Mouse (Mus musculus): ENCODE results near the gene Gjb4. TPM values are rescaled to one million over a fixed set of nuclear protein-coding genes. Genes with fewer than 3 reads are reported as not detected.
A peak's percentile ranks its signal among the peaks of the same experiment; 100 is the strongest.

Gene Gjb4
- 0.11 and 0.15 TPM in 2 replicates for polyA plus RNA-seq (2015; fragmentation: Nextera tagmentation; extraction: Ambion mirVana)

DNA sequence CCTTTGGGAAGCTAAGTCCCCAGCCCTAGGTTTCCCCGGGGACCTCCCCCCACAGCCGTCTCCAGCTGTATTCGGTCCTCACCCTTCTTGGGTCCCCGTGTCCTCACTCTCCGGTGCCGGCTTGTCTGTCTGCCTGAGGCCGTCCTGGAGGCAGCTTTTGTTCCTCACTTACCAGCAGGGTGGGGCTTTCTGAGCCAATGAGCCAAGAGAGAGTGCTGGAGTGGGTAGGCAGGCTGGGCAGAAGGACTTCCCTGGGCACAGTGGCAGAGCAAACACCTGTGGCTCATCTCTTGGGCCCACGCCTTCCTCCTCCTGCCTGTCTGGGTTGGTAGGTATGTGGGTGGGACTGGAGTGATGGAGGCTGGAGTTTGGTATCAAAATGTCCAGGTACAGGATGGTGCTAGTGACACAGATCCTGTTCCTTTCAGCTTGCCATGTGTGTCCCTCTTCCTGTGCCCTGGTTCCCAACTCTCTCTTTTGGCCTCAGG lies at the start of gene Gjb4:
Gene Gjb4, minus strand, starts transcription at position 131 of the 488 bp plus-strand sequence.
- H3K27me3 ChIP-seq (replicated peaks), result 0 out of 2 replicates have a peak, but pooled peaks cover 3% of the 10 kb centered on the region
- no peak for ATAC-seq (replicated peaks)
- H3K27ac ChIP-seq, result no peak within 1 kb of the TSS
- no peaks in the 10 kb centered on the region for H3K36me3 ChIP-seq (replicated peaks)
- no peak within 1 kb of the TSS for H3K4me3 ChIP-seq
- no peak within 1 kb of the TSS for H3K4me2 ChIP-seq
- WGBS, result 32% methylated on average over 8 of the region's 8 CpGs
- H3K9ac ChIP-seq, result no peak within 1 kb of the TSS
- H3K4me1 ChIP-seq, result peaks cover 5% of the 10 kb centered on the region
- no peaks in the 10 kb centered on the region for H3K9me3 ChIP-seq

DNA sequence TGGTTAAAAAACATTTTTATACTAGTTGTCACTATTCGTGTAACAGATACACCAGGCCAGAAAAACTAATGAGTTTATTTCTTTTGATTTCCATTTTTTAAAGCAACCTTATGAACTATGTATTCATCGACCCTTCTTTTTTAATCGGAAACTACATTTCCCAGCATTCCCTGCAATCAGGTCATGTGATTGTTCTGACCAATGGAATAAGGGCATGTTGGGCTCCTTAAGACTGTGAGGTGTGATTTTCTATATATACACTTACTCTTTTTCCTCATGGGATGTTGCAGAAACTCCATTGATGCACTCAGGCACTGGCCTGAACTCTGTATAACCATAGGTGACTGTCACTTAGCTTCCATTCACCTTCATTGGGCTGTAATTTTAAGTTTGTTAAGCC lies 48.7 kb upstream of the Gjb4 start:
- no peaks in the 10 kb centered on the region for H3K27me3 ChIP-seq (replicated peaks)
- WGBS, result 60% methylated on average over 3 of the region's 3 CpGs
- H3K9me3 ChIP-seq, result no peaks in the 10 kb centered on the region
- peak; percentile 45; the same call in 1 of the 2 replicates for ATAC-seq (replicated peaks)
- H3K9ac ChIP-seq, result no peak overlapping the region
- no peaks in the 10 kb centered on the region for H3K36me3 ChIP-seq (replicated peaks)
- H3K4me2 ChIP-seq, result no peak overlapping the region
- H3K4me1 ChIP-seq, result no peaks in the 10 kb centered on the region; the same call in 1 of the 2 replicates
- no peak overlapping the region for H3K4me3 ChIP-seq
- no peak overlapping the region for H3K27ac ChIP-seq

DNA sequence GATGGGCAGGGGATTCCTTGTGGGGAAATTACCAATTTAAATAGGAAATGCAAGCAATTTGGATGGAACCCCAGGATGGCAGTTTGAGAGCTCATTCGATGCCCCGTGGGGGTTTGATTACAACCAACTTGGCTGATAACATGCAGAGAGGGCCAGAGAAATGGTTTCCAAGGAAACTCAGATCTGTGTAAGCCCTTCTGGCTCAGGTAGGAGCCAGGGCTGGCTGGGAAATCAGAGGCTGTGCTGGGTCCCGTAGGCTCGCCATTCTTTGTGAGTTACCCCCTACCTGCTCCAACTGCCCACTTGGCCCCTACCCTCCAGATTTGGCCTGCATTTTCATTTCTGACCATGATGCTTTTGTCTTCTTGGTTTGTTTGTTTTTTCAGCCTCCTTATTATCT lies 48.3 kb upstream of the Gjb4 start:
- H3K4me2 ChIP-seq, result no peak overlapping the region
- no peaks in the 10 kb centered on the region for H3K9me3 ChIP-seq
- no peaks in the 10 kb centered on the region for H3K36me3 ChIP-seq (replicated peaks)
- WGBS, result 70% methylated on average over 4 of the region's 4 CpGs
- H3K4me3 ChIP-seq, result no peak overlapping the region
- ATAC-seq (replicated peaks), result no peak
- no peak overlapping the region for H3K27ac ChIP-seq
- H3K9ac ChIP-seq, result no peak overlapping the region
- H3K4me1 ChIP-seq, result no peaks in the 10 kb centered on the region; the same call in 1 of the 2 replicates
- no peaks in the 10 kb centered on the region for H3K27me3 ChIP-seq (replicated peaks)

DNA sequence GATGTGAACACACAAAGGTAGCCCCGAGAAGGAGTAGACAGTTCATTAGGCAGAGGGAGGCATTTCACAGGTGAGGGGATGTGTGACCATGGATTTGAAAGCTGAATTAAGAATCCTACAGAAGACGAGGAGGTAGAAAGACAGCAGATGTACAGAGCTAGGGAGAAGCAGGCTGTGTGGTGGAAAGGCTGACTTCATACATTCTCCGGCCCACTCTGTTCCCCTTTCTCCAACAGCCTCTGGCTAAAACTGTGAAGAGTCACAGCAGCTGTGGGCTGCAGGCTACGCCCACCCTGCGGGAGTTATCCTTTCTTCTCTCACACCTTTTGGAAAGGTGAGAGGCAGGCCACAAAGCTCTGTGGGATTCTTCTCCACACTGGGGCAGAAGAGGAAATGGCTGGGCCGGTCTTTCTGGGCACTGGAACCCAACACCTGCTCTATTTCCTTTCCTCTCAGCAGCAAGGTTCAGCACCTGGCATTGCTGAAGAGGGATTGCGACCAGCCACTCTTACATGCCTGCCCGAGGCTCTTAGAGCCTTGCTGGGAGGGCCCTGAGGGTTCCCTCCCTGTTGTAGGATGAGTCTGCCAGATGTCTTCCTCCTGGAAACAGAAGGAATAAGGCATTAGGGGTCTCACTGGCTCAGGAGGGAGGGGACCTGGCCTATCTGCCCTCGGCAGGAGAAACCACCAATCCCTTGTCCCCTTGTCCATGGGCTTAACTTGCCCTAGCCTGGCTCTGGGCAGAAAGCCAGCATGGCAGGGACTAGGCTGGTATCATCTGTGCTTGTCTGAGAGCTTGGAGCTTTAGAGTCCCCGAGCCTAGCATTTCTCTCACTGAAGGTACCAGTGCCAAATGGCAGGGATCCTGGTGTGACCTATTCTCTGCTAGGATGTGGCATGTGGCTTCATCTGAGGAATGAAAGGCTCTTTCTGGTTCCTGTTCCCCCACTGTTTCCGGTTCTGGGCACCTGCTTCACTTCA lies 46.6 kb upstream of the Gjb4 start:
- H3K36me3 ChIP-seq (replicated peaks), result no peaks in the 10 kb centered on the region
- H3K27me3 ChIP-seq (replicated peaks), result no peaks in the 10 kb centered on the region
- no peak overlapping the region for H3K4me3 ChIP-seq
- 80% methylated on average over 11 of the region's 11 CpGs for WGBS
- no peak for ATAC-seq (replicated peaks)
- no peaks in the 10 kb centered on the region for H3K9me3 ChIP-seq
- H3K4me1 ChIP-seq, result no peaks in the 10 kb centered on the region; the same call in 1 of the 2 replicates
- H3K9ac ChIP-seq, result no peak overlapping the region
- no peak overlapping the region for H3K27ac ChIP-seq
- no peak overlapping the region for H3K4me2 ChIP-seq

DNA sequence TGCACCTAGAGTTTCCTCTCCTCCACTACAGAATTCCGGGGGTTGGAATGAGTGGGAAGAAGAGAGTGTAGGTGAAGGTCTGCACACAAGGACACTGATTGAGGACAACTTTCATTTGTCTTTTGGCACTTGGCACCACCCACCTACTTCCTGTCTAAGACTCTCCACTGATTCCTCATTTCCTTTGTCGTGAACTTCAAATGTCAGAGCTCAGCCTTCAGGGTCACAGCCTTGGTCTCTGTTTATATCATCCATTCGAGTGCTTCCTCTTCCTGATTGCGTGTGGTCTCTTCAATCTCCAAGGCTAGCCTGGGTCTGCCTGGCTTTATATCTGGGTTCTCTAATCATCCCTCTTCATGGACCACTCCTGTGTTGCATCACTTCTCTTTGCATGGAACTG lies 41.7 kb upstream of the Gjb4 start:
- Histone ChIP-seq H3K4me1 (no peaks in the 10 kb centered on the region), H3K9me3 (no peaks in the 10 kb centered on the region), H3K36me3 (replicated peaks) (no peaks in the 10 kb centered on the region), H3K4me2 (no peak overlapping the region), H3K27ac (no peak overlapping the region), H3K9ac (no peak overlapping the region), H3K27me3 (replicated peaks) (no peaks in the 10 kb centered on the region), H3K4me3 (no peak overlapping the region)
- no peak for ATAC-seq (replicated peaks)
- WGBS, result 79% methylated on average over 4 of the region's 4 CpGs

DNA sequence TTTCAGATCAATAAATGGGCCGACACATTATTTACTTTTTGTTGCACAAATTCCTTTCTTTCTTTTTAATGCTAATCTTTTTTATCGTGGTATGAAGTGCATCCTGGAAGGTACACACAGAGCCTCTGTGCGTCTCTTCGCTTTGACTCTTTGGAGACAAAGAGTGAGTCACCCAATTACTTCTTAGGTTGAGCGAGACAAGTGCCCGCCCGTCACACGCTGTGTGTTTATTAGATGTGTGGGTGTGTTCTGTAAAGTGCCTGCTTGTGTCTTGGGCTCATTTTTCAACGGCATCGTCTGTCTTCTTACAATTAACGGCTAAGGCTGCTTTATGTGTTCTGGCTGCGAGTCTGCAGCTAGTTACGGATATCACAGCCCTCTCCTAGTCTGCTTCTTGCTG lies 35.8 kb upstream of the Gjb4 start:
- H3K4me3 ChIP-seq, result no peak overlapping the region
- ATAC-seq (replicated peaks), result no peak
- no peak overlapping the region for H3K9ac ChIP-seq
- H3K27ac ChIP-seq, result no peak overlapping the region
- no peaks in the 10 kb centered on the region for H3K27me3 ChIP-seq (replicated peaks)
- no peaks in the 10 kb centered on the region for H3K9me3 ChIP-seq
- 59% methylated on average over 13 of the region's 13 CpGs for WGBS
- no peaks in the 10 kb centered on the region for H3K36me3 ChIP-seq (replicated peaks)
- H3K4me1 ChIP-seq, result no peaks in the 10 kb centered on the region
- H3K4me2 ChIP-seq, result no peak overlapping the region

DNA sequence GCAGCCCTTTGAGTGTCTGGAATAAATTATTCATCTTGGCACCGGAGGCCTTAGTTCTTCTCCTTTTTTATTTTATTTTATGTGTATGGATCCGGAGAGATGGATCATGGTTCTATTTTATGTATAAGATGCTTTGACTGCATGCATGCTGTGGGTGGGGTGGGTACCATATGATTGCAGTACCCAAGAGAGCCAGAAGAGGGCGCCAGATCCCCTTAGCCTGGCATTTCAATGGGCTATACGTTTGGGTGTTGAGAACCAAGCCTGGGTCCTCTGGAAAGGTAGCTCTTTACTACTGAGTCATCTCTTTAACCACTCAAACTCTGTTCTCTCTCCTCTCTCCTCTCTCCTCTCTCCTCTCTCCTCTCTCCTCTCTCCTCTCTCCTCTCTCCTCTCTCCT lies 23.5 kb upstream of the Gjb4 start:
- 31% methylated on average over 4 of the region's 4 CpGs for WGBS
- Histone ChIP-seq H3K36me3 (replicated peaks) (no peaks in the 10 kb centered on the region), H3K4me2 (no peak overlapping the region), H3K4me3 (no peak overlapping the region), H3K9ac (no peak overlapping the region), H3K27ac (no peak overlapping the region), H3K27me3 (replicated peaks) (no peaks in the 10 kb centered on the region), H3K9me3 (no peaks in the 10 kb centered on the region), H3K4me1 (peaks cover 4% of the 10 kb centered on the region; the same call in 1 of the 2 replicates)
- ATAC-seq (replicated peaks), result no peak

DNA sequence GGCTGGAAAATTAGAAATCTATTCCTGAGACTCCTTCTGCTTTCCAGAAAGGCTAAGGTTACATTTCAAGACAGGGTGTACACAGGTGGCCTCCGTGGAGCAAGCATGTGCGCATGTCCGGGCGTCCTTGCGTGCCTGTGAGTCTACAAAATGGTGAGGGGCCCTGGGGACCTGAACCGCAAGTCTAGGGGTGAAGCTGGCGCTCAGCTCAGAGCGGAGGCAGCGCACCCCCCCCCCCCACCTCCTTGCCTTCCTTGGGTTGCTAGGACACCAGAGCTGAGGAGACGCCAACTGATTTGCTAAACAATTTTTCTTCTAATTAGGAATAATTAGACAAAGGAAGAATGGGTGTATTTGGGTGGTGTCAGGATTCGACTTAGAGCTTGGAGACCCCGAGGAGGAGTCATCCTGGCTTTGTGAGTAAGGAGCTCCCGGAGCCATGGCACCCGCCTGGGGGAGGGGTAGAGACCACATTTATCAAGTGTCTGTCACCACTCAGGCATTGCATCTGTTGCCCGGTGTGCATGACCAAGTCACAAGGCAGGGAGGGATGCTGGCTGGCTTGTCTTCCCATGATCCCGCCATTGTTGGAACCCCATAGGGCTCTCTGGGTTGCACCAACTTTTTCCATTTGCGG lies 21.8 kb upstream of the Gjb4 start:
- Histone ChIP-seq H3K27me3 (replicated peaks) (no peaks in the 10 kb centered on the region), H3K9me3 (no peaks in the 10 kb centered on the region), H3K4me1 (peaks cover 4% of the 10 kb centered on the region; the same call in 1 of the 2 replicates), H3K36me3 (replicated peaks) (no peaks in the 10 kb centered on the region), H3K4me2 (no peak overlapping the region), H3K9ac (no peak overlapping the region), H3K4me3 (no peak overlapping the region), H3K27ac (no peak overlapping the region)
- no peak for ATAC-seq (replicated peaks)
- 69% methylated on average over 17 of the region's 17 CpGs for WGBS

DNA sequence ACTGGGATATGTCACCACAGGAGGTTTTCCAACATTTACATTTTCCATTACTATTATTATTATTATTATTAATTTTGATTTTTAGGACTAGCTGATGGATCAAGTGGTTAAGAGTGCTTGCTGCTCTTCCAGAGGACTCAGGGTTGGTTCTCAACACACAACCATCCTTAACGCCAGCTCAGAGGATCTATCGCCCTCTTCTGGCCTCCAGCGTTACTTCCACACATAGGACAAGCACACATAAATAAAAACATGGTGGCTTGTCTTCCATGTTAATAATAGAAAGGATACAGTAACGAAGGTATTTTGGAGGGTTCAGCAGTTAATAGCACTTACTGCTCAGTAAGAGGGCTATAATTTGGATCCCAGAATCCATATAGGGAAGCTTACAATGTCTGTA lies 20.8 kb upstream of the Gjb4 start:
- no peaks in the 10 kb centered on the region for H3K27me3 ChIP-seq (replicated peaks)
- no peaks in the 10 kb centered on the region for H3K36me3 ChIP-seq (replicated peaks)
- no peaks in the 10 kb centered on the region for H3K9me3 ChIP-seq
- no peak overlapping the region for H3K4me3 ChIP-seq
- no peak overlapping the region for H3K27ac ChIP-seq
- no peak for ATAC-seq (replicated peaks)
- H3K4me2 ChIP-seq, result no peak overlapping the region
- H3K4me1 ChIP-seq, result peaks cover 4% of the 10 kb centered on the region; the same call in 1 of the 2 replicates
- no peak overlapping the region for H3K9ac ChIP-seq
- 84% methylated on average over 4 of the region's 4 CpGs for WGBS

DNA sequence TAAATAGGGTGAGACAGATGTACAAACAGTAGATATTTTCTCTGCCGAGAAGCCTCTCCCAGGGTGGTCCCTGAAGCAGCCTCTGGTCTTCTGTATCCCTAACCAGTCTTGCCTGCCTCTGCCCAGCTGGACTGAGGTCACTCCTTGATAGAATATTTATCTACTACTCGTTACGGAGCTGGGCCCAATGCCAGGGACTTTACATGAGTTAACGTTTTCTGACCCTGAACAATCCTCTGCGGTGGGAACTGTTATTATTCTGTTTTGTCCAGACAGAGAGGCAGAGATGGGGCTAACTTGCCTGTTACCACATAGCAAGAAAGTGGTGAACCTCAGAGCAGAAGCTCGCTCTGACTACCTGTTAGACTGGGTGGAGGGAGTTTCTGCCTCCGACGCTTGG lies 19.6 kb upstream of the Gjb4 start:
- WGBS, result 60% methylated on average over 8 of the region's 8 CpGs
- peaks cover 8% of the 10 kb centered on the region for H3K4me1 ChIP-seq
- no peak for ATAC-seq (replicated peaks)
- H3K9me3 ChIP-seq, result no peaks in the 10 kb centered on the region
- no peak overlapping the region for H3K9ac ChIP-seq
- no peaks in the 10 kb centered on the region for H3K36me3 ChIP-seq (replicated peaks)
- H3K4me3 ChIP-seq, result no peak overlapping the region
- H3K4me2 ChIP-seq, result no peak overlapping the region
- H3K27ac ChIP-seq, result no peak overlapping the region
- no peaks in the 10 kb centered on the region for H3K27me3 ChIP-seq (replicated peaks)

DNA sequence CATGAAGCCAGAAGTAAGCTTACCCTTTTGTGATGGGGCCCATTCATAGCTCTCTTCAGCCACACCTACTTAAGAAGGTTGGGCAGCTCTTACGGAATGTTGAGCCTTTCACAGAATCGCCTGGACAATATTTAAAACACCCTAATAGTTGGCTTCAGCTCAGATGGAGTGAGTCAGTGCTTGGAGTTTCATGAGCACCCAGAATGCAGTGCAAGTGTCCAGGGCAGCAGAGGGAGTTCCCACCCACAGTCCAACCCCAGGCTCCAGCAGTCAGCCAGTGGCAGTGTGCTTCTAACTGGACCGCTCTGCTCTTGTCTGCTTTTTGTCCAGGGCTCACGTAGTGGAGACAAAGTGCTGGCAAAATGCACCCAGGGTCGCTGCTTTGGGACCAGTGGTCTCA lies 17.7 kb upstream of the Gjb4 start:
- H3K4me1 ChIP-seq, result peaks cover 11% of the 10 kb centered on the region
- WGBS, result 61% methylated on average over 5 of the region's 5 CpGs
- no peaks in the 10 kb centered on the region for H3K27me3 ChIP-seq (replicated peaks)
- no peak for ATAC-seq (replicated peaks)
- H3K9me3 ChIP-seq, result no peaks in the 10 kb centered on the region
- H3K36me3 ChIP-seq (replicated peaks), result no peaks in the 10 kb centered on the region
- H3K27ac ChIP-seq, result no peak overlapping the region
- H3K4me2 ChIP-seq, result no peak overlapping the region
- H3K4me3 ChIP-seq, result no peak overlapping the region
- H3K9ac ChIP-seq, result no peak overlapping the region

DNA sequence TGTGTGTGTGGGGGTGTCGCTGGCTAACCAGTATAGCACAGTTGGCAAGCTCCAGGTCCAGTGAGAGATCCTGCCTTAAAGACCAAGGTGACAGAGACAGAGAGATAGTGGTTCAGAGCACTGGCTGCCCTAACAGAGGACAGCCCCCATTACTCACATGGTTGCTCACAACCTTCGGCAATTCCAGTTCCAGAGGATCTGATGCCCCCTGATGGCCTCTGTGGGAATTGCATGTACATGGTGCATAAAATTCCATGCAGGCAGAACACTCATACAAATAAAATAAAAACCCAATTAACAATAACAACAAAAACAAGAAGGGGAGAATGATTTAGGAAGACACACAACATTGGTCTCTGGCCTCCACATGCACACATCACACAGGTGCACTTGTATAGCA lies 16.6 kb upstream of the Gjb4 start:
- Histone ChIP-seq H3K4me3 (no peak overlapping the region), H3K36me3 (replicated peaks) (no peaks in the 10 kb centered on the region), H3K27me3 (replicated peaks) (no peaks in the 10 kb centered on the region), H3K9ac (no peak overlapping the region), H3K27ac (no peak overlapping the region), H3K9me3 (no peaks in the 10 kb centered on the region), H3K4me2 (no peak overlapping the region), H3K4me1 (peaks cover 12% of the 10 kb centered on the region)
- no peak for ATAC-seq (replicated peaks)
- WGBS, result 50% methylated on average over 2 of the region's 2 CpGs
